In genomic region chr6:31039485-31039884, GRCm38 (mm10) we compare ENCODE assay signal across 23 mouse cellular contexts.
A peak's percentile ranks its signal among the peaks of the same experiment; 100 is the strongest.
DNase-seq lines count a peak whose midpoint lies in the region; ATAC-seq and TF ChIP-seq lines count a peak whose summit lies in the region.
"Had no signal": no experiment of that assay in that cellular context is flagged by ENCODE, and none has a peak within 500 bp of the region (broad histone marks: within the 10 kb centered on the region; RNA-seq: fewer than 3 reads in every experiment).

No protein-coding gene starts in this region.

- no peaks in the 10 kb centered on the region for H3K36me3 ChIP-seq in heart, adult 2 months (ENCODE audit: control insufficient read depth, insufficient read depth, low read length)
- H3K36me3 ChIP-seq in midbrain, embryonic 11.5 days (ENCODE audit: control insufficient read depth, insufficient read depth, low read length), result no peaks in the 10 kb centered on the region
- H3K36me3 ChIP-seq in midbrain, embryonic 13.5 days, result no peaks in the 10 kb centered on the region
- H3K36me3 ChIP-seq in stomach, embryonic 14.5 days (ENCODE audit: control insufficient read depth, insufficient read depth, low read length), result no peaks in the 10 kb centered on the region
- H3K36me3 ChIP-seq in stomach, postnatal 0 days (ENCODE audit: control insufficient read depth, insufficient read depth, low read length), result no peaks in the 10 kb centered on the region
- H3K36me3 ChIP-seq: embryonic facial prominence, embryonic 13.5 days; embryonic facial prominence, embryonic 15.5 days; forebrain, embryonic 10.5 days; forebrain, embryonic 12.5 days had no signal

- no peaks in the 10 kb centered on the region for H3K4me1 ChIP-seq in heart, adult 2 months (ENCODE audit: control insufficient read depth, insufficient read depth, low read length)
- H3K4me1 ChIP-seq in midbrain, embryonic 11.5 days (ENCODE audit: control insufficient read depth, insufficient read depth, low read length), result no peaks in the 10 kb centered on the region
- 0 out of 2 replicates have a peak, but pooled peaks cover 7% of the 10 kb centered on the region for H3K4me1 ChIP-seq in midbrain, embryonic 13.5 days (replicated peaks)
- H3K4me1 ChIP-seq in stomach, embryonic 14.5 days (ENCODE audit: control insufficient read depth, insufficient read depth, low read length), result no peaks in the 10 kb centered on the region
- no peaks in the 10 kb centered on the region for H3K4me1 ChIP-seq in stomach, postnatal 0 days (replicated peaks; ENCODE audit: control insufficient read depth, insufficient read depth)
- H3K4me1 ChIP-seq: forebrain, embryonic 12.5 days had no signal

- TF ChIP-seq CTCF in heart, adult 2 months (IDR thresholded peaks at IDR 0.05), result no peak
- no peak for TF ChIP-seq CTCF in stomach, postnatal 0 days (IDR thresholded peaks at IDR 0.05; ENCODE audit: low read depth)

- H3K4me2 ChIP-seq in midbrain, embryonic 11.5 days, result no peak overlapping the region
- no peak overlapping the region for H3K4me2 ChIP-seq in midbrain, embryonic 13.5 days (replicated peaks)
- H3K4me2 ChIP-seq in stomach, embryonic 14.5 days (replicated peaks; ENCODE audit: low read depth, low read length), result no peak overlapping the region
- H3K4me2 ChIP-seq in stomach, postnatal 0 days (replicated peaks; ENCODE audit: low read depth), result no peak overlapping the region
- H3K4me2 ChIP-seq: embryonic facial prominence, embryonic 13.5 days; embryonic facial prominence, embryonic 15.5 days; forebrain, embryonic 12.5 days had no signal

- no peaks in the 10 kb centered on the region for H3K79me2 ChIP-seq in heart, adult 2 months (replicated peaks; ENCODE audit: control insufficient read depth, insufficient read depth, low read length)

- no peak for TF ChIP-seq POLR2A in heart, adult 2 months (IDR thresholded peaks at IDR 0.05; ENCODE audit: insufficient read depth, low read depth, low read length)

- 45% methylated on average over 6 of the region's 6 CpGs for WGBS in heart, adult 2 months
- WGBS in midbrain, embryonic 11.5 days, result 78% methylated on average over 6 of the region's 6 CpGs
- WGBS in midbrain, embryonic 13.5 days, result 76% methylated on average over 6 of the region's 6 CpGs
- 70% methylated on average over 6 of the region's 6 CpGs for WGBS in stomach, embryonic 14.5 days
- WGBS in stomach, postnatal 0 days, result 61% methylated on average over 6 of the region's 6 CpGs

- TF ChIP-seq EP300 in heart, adult 2 months (IDR thresholded peaks at IDR 0.05; ENCODE audit: insufficient read depth, low read depth, low read length), result no peak
- no peak for TF ChIP-seq EP300 in stomach, postnatal 0 days (optimal IDR thresholded peaks at IDR 0.05)

- H3K9me3 ChIP-seq in midbrain, embryonic 11.5 days (ENCODE audit: control insufficient read depth, low read length), result no peaks in the 10 kb centered on the region
- H3K9me3 ChIP-seq in midbrain, embryonic 13.5 days, result no peaks in the 10 kb centered on the region
- H3K9me3 ChIP-seq in stomach, embryonic 14.5 days (ENCODE audit: control insufficient read depth, low read depth, low read length), result no peaks in the 10 kb centered on the region
- no peaks in the 10 kb centered on the region for H3K9me3 ChIP-seq in stomach, postnatal 0 days (ENCODE audit: control insufficient read depth, low read length)
- H3K9me3 ChIP-seq: embryonic facial prominence, embryonic 13.5 days; embryonic facial prominence, embryonic 15.5 days; forebrain, embryonic 10.5 days; forebrain, embryonic 12.5 days had no signal

- H3K27ac ChIP-seq in heart, adult 2 months, result no peak overlapping the region
- no peak overlapping the region for H3K27ac ChIP-seq in midbrain, embryonic 11.5 days (ENCODE audit: low read depth, low read length)
- H3K27ac ChIP-seq in midbrain, embryonic 13.5 days, result no peak overlapping the region
- H3K27ac ChIP-seq in stomach, embryonic 14.5 days (ENCODE audit: low read length), result no peak overlapping the region
- H3K27ac ChIP-seq in stomach, postnatal 0 days (replicated peaks), result no peak overlapping the region
- H3K27ac ChIP-seq: embryonic facial prominence, embryonic 13.5 days; embryonic facial prominence, embryonic 15.5 days; forebrain, embryonic 10.5 days; forebrain, embryonic 12.5 days had no signal

- H3K9ac ChIP-seq in heart, adult 2 months (ENCODE audit: low read depth, low read length), result no peak overlapping the region
- H3K9ac ChIP-seq in midbrain, embryonic 11.5 days (ENCODE audit: low read length), result no peak overlapping the region
- no peak overlapping the region for H3K9ac ChIP-seq in midbrain, embryonic 13.5 days (replicated peaks)
- H3K9ac ChIP-seq in stomach, embryonic 14.5 days (replicated peaks; ENCODE audit: low read depth, low read length), result no peak overlapping the region
- H3K9ac ChIP-seq in stomach, postnatal 0 days (ENCODE audit: low read length), result no peak overlapping the region
- H3K9ac ChIP-seq: embryonic facial prominence, embryonic 13.5 days; embryonic facial prominence, embryonic 15.5 days; forebrain, embryonic 12.5 days had no signal

- H3K4me3 ChIP-seq in heart, adult 2 months, result no peak overlapping the region
- no peak overlapping the region for H3K4me3 ChIP-seq in midbrain, embryonic 11.5 days (ENCODE audit: low read depth, low read length)
- no peak overlapping the region for H3K4me3 ChIP-seq in midbrain, embryonic 13.5 days (replicated peaks)
- H3K4me3 ChIP-seq in stomach, embryonic 14.5 days (ENCODE audit: low read depth, low read length), result no peak overlapping the region
- no peak overlapping the region for H3K4me3 ChIP-seq in stomach, postnatal 0 days (ENCODE audit: low read depth, low read length)
- H3K4me3 ChIP-seq: embryonic facial prominence, embryonic 13.5 days; embryonic facial prominence, embryonic 15.5 days; erythroblast, embryonic 14.5 days; forebrain, embryonic 10.5 days; forebrain, embryonic 12.5 days had no signal

- H3K27me3 ChIP-seq in heart, adult 2 months (ENCODE audit: control insufficient read depth, insufficient read depth, low read length), result no peaks in the 10 kb centered on the region
- no peaks in the 10 kb centered on the region for H3K27me3 ChIP-seq in midbrain, embryonic 11.5 days (ENCODE audit: control insufficient read depth, insufficient read depth, low read length)
- no peaks in the 10 kb centered on the region for H3K27me3 ChIP-seq in midbrain, embryonic 13.5 days
- H3K27me3 ChIP-seq in stomach, embryonic 14.5 days (ENCODE audit: control insufficient read depth, insufficient read depth, low read length), result no peaks in the 10 kb centered on the region
- no peaks in the 10 kb centered on the region for H3K27me3 ChIP-seq in stomach, postnatal 0 days (ENCODE audit: control insufficient read depth, insufficient read depth, low read length)
- H3K27me3 ChIP-seq: embryonic facial prominence, embryonic 13.5 days; embryonic facial prominence, embryonic 15.5 days; forebrain, embryonic 12.5 days had no signal

- intact Hi-C loops in heart, adult 2 months (cut with DNase I), result no loop called here

- peak; percentile 76 for DNase-seq in heart, adult 11 months
- no peak for DNase-seq in heart, adult 2 months
- peak; percentile 69 for DNase-seq in midbrain, embryonic 11.5 days (ENCODE audit: low spot score, missing footprints)
- DNase-seq in stomach, postnatal 0 days (ENCODE audit: low spot score), result no peak
- DNase-seq: adrenal gland, adult 2 months; adrenal gland, postnatal 10 days; adrenal gland, postnatal 25 days; cerebellum, adult 11 months; cerebellum, adult 18-20 months; cerebellum, adult 8-10 months; cerebellum, adult 9-11 months; cerebellum, postnatal 14 days; cerebellum, postnatal 36 days; embryo, embryonic 11 days had no signal

- ATAC-seq in midbrain, embryonic 11.5 days (ENCODE audit: low FRiP score), result no peak
- ATAC-seq in midbrain, embryonic 13.5 days, result no peak
- 0 out of 2 replicates have a peak, but pooled peaks have one; percentile 23 for ATAC-seq in stomach, embryonic 14.5 days (ENCODE audit: insufficient number of reproducible peaks, insufficient read depth, low FRiP score, low read depth)
- no peak for ATAC-seq in stomach, postnatal 0 days (ENCODE audit: low FRiP score, low TSS enrichment)
- ATAC-seq: forebrain, embryonic 14.5 days; forebrain, embryonic 16.5 days had no signal

Comparison
In these comparisons a context has a peak if more than half of its experiments do, and no peak if none do; other contexts are left out.
1. DNase-seq: peak in heart, adult 11 months (single experiment) and midbrain, embryonic 11.5 days (single experiment); none in heart, adult 2 months (0 of 2) and stomach, postnatal 0 days (single experiment).